Mouse (Mus musculus) kidney, embryonic 15.5 days (tissue): Measurements from ENCODE around the gene Rapgefl1. TPM values are rescaled to one million over a fixed set of nuclear protein-coding genes. Genes with fewer than 3 reads are reported as not detected.
A peak's percentile ranks its signal among the peaks of the same experiment; 100 is the strongest.

Source experiments
- ATAC-seq: fragments of 200-750 bp; cut with Nextera tagmentation; replicated peaks from 2 replicates; pipeline ENCODE4 v1.8.0; 2017; ENCODE audit warnings: moderate TSS enrichment; ENCODE audit not compliant: low FRiP score
- H3K27ac ChIP-seq: fragments of 300-500 bp; sonication (generic); 2 replicates; pipeline ENCODE4 v1.5.1; 2015; ENCODE audit warnings: mild to moderate bottlenecking, inconsistent platforms
- H3K27me3 ChIP-seq: fragments of 300-500 bp; sonication (generic); 2 replicates; pipeline ENCODE4 v1.6.1; 2015; ENCODE audit warnings: inconsistent platforms
- H3K36me3 ChIP-seq: fragments of 300-500 bp; sonication (generic); 2 replicates; pipeline ENCODE4 v1.6.1; 2015; ENCODE audit warnings: inconsistent platforms
- H3K4me1 ChIP-seq: fragments of 300-500 bp; sonication (generic); 2 replicates; pipeline ENCODE4 v1.6.1; 2015; ENCODE audit warnings: inconsistent platforms
- H3K4me2 ChIP-seq: fragments of 300-500 bp; sonication (generic); 2 replicates; pipeline ENCODE4 v1.6.1; 2015; ENCODE audit warnings: moderate library complexity, mild to moderate bottlenecking, inconsistent platforms
- H3K4me3 ChIP-seq: fragments of 300-500 bp; sonication (generic); replicated peaks from 2 replicates; pipeline ENCODE4 v1.5.1; 2015; ENCODE audit warnings: mild to moderate bottlenecking, inconsistent platforms
- H3K9ac ChIP-seq: fragments of 300-500 bp; sonication (generic); 2 replicates; pipeline ENCODE4 v1.6.1; 2015; ENCODE audit warnings: mild to moderate bottlenecking, inconsistent platforms
- H3K9me3 ChIP-seq: fragments of 300-500 bp; sonication (generic); replicated peaks from 2 replicates; pipeline ENCODE4 v1.6.1; 2016; ENCODE audit warnings: inconsistent platforms
- WGBS: fragments of 180-500 bp; shearing (Covaris S2); methylation state at CpG from one replicate; pipeline ENCODE4 v1.1.7; 2015; ENCODE audit warnings: mixed read lengths; 5-methylcytosine and 5-hydroxymethylcytosine counted together
- polyA plus RNA-seq: library from polyadenylated mRNA; unstranded; fragments of >200 nt; fragmentation: Nextera tagmentation; extraction: Ambion mirVana; gene quantifications from 2 replicates; pipeline ENCODE4 v1.2.1, GENCODE M21; 2015

The Rapgefl1 gene
- polyA plus RNA-seq, 1 experiment from 2014 or later: 1.7 TPM

DNA sequence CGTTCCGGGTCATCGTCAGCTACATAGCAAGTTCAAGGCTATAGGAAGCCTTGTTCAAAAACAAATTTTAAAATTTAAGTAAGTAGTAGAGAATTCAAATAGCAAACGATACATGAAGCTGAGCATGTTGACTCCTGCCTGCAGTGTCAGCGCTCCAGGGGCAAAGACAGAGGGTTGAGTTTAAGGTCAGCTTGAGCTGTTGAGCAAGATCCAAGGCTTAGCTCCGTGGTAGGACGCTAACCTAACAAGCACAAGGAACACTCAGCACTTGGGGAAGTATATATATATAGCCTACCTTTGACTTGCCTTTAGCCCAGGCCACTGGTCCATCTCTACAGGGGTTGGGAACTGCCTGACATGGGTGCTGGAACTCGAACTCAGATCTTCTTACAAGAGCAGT lies 33.3 kb downstream of the Rapgefl1 start:
- Histone ChIP-seq H3K4me1 (no peaks in the 10 kb centered on the region), H3K4me2 (no peak overlapping the region), H3K9me3 (no peaks in the 10 kb centered on the region), H3K27ac (no peak overlapping the region), H3K9ac (no peak overlapping the region), H3K27me3 (no peaks in the 10 kb centered on the region), H3K36me3 (peaks cover 58% of the 10 kb centered on the region), H3K4me3 (no peak overlapping the region)
- no peak for ATAC-seq
- WGBS: 90% methylated on average over 8 of the region's 8 CpGs

DNA sequence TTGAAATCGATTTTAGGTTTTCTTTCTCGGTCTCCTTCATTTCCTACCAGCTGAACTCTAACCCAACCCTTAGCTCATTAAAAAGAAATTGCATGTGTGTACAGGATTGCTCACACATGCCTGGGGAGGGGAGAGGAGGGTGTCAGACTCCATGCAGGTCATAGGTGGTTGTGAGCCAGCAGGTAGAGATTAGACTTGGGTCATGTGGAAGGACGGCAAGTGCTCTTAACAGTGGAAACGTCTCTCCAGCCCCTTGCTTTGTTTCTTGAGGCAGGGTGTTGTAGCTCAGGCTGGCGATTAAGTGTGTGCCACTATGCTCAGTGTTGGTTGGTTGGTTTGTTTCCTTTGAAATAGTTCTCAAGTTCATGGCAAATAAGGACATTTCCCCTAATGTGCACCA lies 34.2 kb downstream of the Rapgefl1 start:
- H3K4me2 ChIP-seq: no peak overlapping the region
- H3K4me3 ChIP-seq: no peak overlapping the region
- H3K27me3 ChIP-seq: no peaks in the 10 kb centered on the region
- no peaks in the 10 kb centered on the region for H3K9me3 ChIP-seq
- no peak for ATAC-seq
- WGBS: 86% methylated on average over 5 of the region's 5 CpGs
- H3K9ac ChIP-seq: no peak overlapping the region
- H3K27ac ChIP-seq: no peak overlapping the region
- H3K36me3 ChIP-seq: peaks cover 58% of the 10 kb centered on the region
- no peaks in the 10 kb centered on the region for H3K4me1 ChIP-seq

DNA sequence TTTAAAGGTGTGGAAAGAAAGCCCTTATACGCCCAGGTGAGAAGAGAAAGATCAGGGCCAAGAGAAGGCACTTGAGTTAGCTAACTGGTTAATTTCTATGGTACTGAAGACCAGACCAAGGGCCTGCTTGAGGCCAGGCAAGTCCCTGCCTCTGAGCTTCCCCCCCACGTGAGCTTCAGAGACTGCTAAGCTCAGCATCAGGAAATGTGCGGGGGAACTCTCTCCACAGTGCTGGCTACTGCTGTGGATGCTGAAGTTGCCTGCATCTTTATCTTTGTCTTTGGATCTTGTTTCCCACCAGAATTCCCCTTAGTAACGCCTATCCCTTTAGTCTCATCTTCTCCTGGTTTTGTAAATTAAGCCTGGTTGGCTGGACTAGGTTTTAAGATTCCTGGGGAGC lies 34.8 kb downstream of the Rapgefl1 start:
- no peaks in the 10 kb centered on the region for H3K4me1 ChIP-seq
- H3K36me3 ChIP-seq: peaks cover 52% of the 10 kb centered on the region
- no peak overlapping the region for H3K4me3 ChIP-seq
- no peak overlapping the region for H3K4me2 ChIP-seq
- H3K27ac ChIP-seq: no peak overlapping the region
- no peak overlapping the region for H3K9ac ChIP-seq
- H3K9me3 ChIP-seq: no peaks in the 10 kb centered on the region
- 73% methylated on average over 4 of the region's 4 CpGs for WGBS
- no peaks in the 10 kb centered on the region for H3K27me3 ChIP-seq
- no peak for ATAC-seq

DNA sequence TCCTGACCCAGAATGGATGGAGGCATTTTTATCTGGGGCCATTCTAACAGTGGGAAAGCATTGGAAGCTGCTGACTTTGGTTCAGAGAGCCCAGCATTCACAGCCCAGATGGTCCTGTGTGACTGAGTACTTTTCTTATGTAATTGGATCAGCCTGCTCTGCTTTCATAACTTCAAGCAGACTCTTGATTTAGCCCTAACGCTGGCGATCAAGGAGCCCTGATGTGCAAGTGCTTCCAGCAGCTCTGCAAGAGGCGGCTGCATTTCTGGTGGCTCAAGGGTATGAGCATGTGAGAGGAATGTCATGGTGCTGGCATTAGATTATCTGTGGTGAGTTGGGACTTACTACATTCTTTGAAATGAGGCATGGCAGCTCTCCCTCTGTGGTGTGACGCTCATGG lies 35.5 kb downstream of the Rapgefl1 start:
- H3K27ac ChIP-seq: no peak overlapping the region

DNA sequence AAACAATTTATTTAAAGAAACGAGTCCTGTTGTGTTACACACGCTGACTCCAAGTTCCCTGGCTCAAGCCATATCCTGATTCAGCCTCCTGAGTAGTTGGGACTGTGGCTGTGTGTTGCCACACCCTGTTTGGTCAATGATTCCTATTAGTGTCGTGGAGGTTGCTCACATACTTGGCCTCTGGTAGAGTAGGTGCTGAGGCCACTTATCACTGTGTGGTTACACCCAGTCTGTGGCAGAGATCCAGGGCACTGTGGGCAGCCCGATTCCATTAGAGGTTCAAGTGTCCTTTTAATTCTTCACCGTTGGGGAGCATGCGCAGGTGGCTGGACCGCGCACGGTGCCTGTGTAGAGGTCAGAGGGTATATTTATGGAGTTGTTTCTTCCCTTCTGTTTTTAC lies 37.3 kb downstream of the Rapgefl1 start:
- Histone ChIP-seq H3K27ac (no peak overlapping the region), H3K27me3 (no peaks in the 10 kb centered on the region)
- ATAC-seq: no peak

More for the DNA sequence above, 35.5 kb downstream of the Rapgefl1 start:
- 74% methylated on average over 4 of the region's 4 CpGs for WGBS
- Histone ChIP-seq H3K27me3 (no peaks in the 10 kb centered on the region), H3K4me3 (no peak overlapping the region), H3K9me3 (no peaks in the 10 kb centered on the region), H3K36me3 (peaks cover 45% of the 10 kb centered on the region), H3K4me1 (peaks cover 6% of the 10 kb centered on the region), H3K4me2 (no peak overlapping the region), H3K9ac (no peak overlapping the region)
- no peak for ATAC-seq

DNA sequence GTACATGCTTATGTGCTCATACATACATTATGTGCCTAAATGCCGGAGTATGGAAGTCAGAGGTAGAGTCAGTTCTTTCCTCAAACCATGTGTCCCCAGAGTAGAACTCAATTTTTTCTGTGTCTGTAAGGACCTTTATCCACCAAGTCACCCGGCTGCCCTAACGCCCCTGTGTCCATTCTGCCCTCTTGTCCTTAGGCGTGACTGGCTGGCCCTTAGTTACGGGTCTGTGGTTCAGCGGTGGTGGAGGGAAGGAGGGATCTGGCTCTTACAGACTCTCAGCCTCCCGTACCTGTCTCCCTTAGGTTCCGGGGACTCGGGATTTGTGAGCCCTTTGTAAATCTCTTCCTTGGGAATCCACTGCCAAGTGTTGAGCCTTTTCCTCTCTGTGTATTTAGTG lies 40.4 kb downstream of the Rapgefl1 start:
- H3K4me2 ChIP-seq: no peak overlapping the region
- no peak overlapping the region for H3K4me3 ChIP-seq
- peaks cover 32% of the 10 kb centered on the region for H3K36me3 ChIP-seq
- H3K9me3 ChIP-seq: no peaks in the 10 kb centered on the region
- peaks cover 18% of the 10 kb centered on the region for H3K4me1 ChIP-seq
- 51% methylated on average over 9 of the region's 9 CpGs for WGBS
- no peak overlapping the region for H3K9ac ChIP-seq
- H3K27ac ChIP-seq: 0 out of 2 replicates have a peak overlapping the region, but pooled peaks have one; percentile 14
- ATAC-seq: no peak
- no peaks in the 10 kb centered on the region for H3K27me3 ChIP-seq

More for the DNA sequence above, 37.3 kb downstream of the Rapgefl1 start:
- Histone ChIP-seq H3K36me3 (peaks cover 34% of the 10 kb centered on the region), H3K4me3 (no peak overlapping the region), H3K9ac (no peak overlapping the region), H3K9me3 (no peaks in the 10 kb centered on the region), H3K4me1 (peaks cover 13% of the 10 kb centered on the region), H3K4me2 (no peak overlapping the region)
- WGBS: 91% methylated on average over 9 of the region's 9 CpGs

DNA sequence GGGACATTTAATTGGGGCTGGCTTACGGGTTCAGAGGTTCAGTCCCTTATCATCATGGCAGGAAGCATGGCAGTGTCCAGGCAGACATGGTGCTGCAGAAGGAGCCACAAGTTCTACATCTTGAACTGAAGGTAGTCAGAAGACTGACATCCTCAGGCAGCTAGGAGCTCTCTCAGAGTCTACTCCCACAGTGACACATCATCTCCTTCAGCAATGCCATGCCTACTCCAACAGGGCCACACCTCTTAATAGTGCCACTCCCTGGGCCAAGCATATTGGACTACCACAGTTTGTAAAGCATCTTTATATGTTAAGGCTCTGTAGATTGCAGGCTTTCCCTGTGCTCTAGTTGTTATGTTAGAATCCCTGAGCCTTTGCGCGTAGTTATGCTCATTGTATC lies 51.1 kb downstream of the Rapgefl1 start:
- no peak overlapping the region for H3K4me3 ChIP-seq
- H3K9me3 ChIP-seq: no peaks in the 10 kb centered on the region
- H3K9ac ChIP-seq: no peak overlapping the region
- no peak overlapping the region for H3K27ac ChIP-seq
- ATAC-seq: no peak
- WGBS: 94% methylated on average over 3 of the region's 3 CpGs
- H3K36me3 ChIP-seq: peaks cover 83% of the 10 kb centered on the region
- H3K4me1 ChIP-seq: no peaks in the 10 kb centered on the region
- no peaks in the 10 kb centered on the region for H3K27me3 ChIP-seq
- no peak overlapping the region for H3K4me2 ChIP-seq

DNA sequence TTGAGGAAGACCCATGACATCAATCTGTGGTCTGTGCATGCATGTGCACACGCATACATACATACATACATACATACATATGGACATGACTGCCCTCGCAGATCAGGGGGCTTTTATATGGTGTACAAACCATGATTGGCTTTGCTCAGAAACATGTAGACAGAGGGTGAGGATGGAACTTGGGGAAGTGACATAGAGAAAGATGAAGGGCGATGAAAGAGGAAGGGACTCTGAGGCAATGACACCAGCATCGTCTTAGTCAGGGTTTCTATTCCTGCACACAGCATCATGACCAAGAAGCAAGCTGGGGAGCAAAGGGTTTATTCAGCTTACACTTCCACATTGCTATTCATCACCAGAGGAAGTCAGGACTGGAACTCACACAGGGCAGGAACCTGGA lies 52.5 kb downstream of the Rapgefl1 start:
- WGBS: 95% methylated on average over 4 of the region's 4 CpGs
- H3K27me3 ChIP-seq: no peaks in the 10 kb centered on the region
- peaks cover 97% of the 10 kb centered on the region for H3K36me3 ChIP-seq
- H3K27ac ChIP-seq: no peak overlapping the region
- no peaks in the 10 kb centered on the region for H3K4me1 ChIP-seq
- ATAC-seq: no peak
- H3K9ac ChIP-seq: no peak overlapping the region
- no peak overlapping the region for H3K4me2 ChIP-seq
- no peak overlapping the region for H3K4me3 ChIP-seq
- H3K9me3 ChIP-seq: no peaks in the 10 kb centered on the region

DNA sequence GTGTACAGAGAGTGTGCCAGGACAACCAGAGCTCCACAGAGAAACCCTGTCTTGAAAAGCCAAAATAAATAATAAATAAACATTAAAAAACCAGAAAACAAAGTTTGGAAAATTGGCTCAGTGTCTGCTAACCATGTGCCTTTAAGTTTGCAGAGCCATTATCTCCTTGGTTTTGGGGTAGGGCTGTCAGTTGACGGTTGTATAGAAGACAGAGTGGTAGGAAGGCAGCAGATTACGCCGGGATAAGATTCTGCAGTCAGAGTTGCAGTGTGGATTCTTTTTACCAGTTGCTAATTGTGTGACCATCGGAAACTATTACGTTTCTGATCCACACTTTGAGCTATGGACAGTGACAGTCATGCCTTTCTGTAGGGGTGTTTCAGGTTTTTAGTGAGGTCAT lies 53.4 kb downstream of the Rapgefl1 start:
- no peak overlapping the region for H3K27ac ChIP-seq
- H3K9ac ChIP-seq: no peak overlapping the region
- WGBS: 91% methylated on average over 5 of the region's 5 CpGs
- no peaks in the 10 kb centered on the region for H3K27me3 ChIP-seq
- H3K9me3 ChIP-seq: no peaks in the 10 kb centered on the region
- no peaks in the 10 kb centered on the region for H3K4me1 ChIP-seq
- no peak overlapping the region for H3K4me3 ChIP-seq
- no peak overlapping the region for H3K4me2 ChIP-seq
- peaks cover 96% of the 10 kb centered on the region for H3K36me3 ChIP-seq
- ATAC-seq: no peak

DNA sequence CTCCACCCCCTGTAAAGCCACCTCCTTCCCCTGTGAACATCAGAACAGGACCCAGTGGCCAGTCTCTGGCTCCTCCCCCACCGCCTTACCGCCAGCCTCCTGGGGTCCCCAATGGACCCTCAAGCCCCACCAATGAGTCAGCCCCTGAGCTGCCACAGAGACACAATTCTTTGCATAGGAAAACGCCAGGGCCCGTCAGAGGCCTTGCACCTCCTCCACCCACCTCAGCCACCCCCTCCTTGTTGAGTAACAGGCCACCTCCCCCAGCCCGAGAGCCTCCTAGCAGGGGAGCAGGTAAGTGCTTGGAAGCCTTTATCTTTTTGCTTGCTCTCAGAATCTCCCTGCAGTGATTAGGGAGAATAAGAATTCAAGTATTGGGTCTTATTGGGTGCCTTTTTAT lies 55.8 kb downstream of the Rapgefl1 start:
- Histone ChIP-seq H3K27me3 (no peaks in the 10 kb centered on the region), H3K4me2 (no peak overlapping the region), H3K4me1 (no peaks in the 10 kb centered on the region), H3K4me3 (no peak overlapping the region), H3K27ac (no peak overlapping the region), H3K9me3 (no peaks in the 10 kb centered on the region), H3K36me3 (peaks cover 98% of the 10 kb centered on the region), H3K9ac (no peak overlapping the region)
- 66% methylated on average over 5 of the region's 5 CpGs for WGBS
- no peak for ATAC-seq

DNA sequence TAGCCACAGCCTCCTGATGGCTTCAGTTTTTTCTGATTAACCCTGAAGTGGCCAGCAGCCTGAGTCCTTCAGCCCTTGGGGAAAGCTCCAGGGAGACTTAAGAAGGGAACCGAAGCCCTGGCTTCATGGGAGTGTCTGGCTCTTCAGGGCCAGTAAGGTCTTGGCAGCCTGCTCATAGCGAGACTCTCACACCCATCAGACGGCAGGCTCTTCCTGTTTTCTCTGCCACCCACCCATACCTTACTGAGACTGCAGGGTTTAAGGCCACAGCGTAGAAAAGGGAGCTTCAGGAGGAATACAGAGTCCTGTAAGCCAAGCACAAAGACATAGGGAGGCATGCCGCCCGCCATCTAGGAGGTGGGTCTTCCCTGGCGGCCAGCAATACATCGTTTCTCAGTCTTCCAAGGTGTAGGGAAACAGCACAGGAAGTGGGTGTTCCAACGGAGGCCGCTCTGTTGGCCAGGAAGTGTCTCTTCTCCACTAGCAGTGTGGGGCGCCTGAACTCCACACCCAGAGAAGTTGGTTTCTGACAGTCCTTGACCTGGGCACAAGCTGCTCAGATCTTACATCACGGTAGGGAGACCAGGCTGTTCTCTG lies 64.0 kb downstream of the Rapgefl1 start:
- no peak for ATAC-seq
- H3K4me3 ChIP-seq: no peak overlapping the region
- H3K4me2 ChIP-seq: no peak overlapping the region
- no peaks in the 10 kb centered on the region for H3K9me3 ChIP-seq
- H3K4me1 ChIP-seq: peaks cover 36% of the 10 kb centered on the region
- H3K27me3 ChIP-seq: no peaks in the 10 kb centered on the region
- no peak overlapping the region for H3K27ac ChIP-seq
- H3K36me3 ChIP-seq: peaks cover 72% of the 10 kb centered on the region
- H3K9ac ChIP-seq: no peak overlapping the region
- 79% methylated on average over 12 of the region's 12 CpGs for WGBS

DNA sequence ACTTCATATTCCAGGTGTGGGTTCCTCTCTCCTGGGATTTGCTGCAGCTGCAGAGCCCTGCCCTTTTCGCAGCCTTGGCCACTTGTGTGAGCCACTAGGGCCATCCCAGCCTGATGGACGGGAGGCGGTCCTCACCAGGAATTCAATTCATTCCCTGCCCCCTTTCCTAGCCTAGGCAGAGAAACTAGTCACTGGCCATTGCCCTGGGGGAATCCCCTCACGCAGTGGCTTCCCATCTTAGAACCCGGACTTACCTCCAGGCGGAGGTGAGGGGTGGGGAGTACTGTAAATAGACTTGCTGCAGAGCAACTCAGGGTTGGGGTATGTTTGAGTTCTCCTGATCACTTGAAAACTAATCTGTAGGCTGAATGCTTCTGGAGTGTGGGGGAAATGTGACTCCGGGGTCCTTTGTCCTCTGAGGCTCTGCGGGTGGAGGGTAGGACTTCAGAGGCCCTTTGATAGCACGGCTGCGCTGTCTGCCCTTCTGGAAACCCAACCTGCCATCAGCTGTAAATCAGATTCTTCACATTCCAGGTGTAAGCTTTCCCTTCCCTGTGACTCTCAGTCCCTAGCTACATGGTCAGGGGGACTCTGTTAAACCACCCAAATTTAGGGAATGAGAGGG lies 66.1 kb downstream of the Rapgefl1 start:
- Histone ChIP-seq H3K4me1 (peaks cover 46% of the 10 kb centered on the region), H3K9ac (peak overlapping the region; percentile 17; the same call in 1 of the 2 replicates), H3K36me3 (peaks cover 53% of the 10 kb centered on the region), H3K27ac (peak overlapping the region; percentile 85), H3K9me3 (no peaks in the 10 kb centered on the region), H3K27me3 (no peaks in the 10 kb centered on the region), H3K4me2 (0 out of 2 replicates have a peak overlapping the region, but pooled peaks have one; percentile 7), H3K4me3 (no peak overlapping the region)
- 10% methylated on average over 10 of the region's 10 CpGs for WGBS
- ATAC-seq: no peak
